Mouse (Mus musculus) liver, embryonic 15.5 days (tissue): ENCODE measurements at regions not wholly inside any gene's neighbourhood (a gene's known extent, or its start where the extent isn't known, plus 50 kb on each side); places are given as distances from the start of the nearest gene placed in this dataset.

Experiments
- ATAC-seq: fragments of 200-750 bp; cut with Nextera tagmentation; 2 replicates; pipeline ENCODE4 v1.8.0; 2017; ENCODE audit warnings: moderate number of reproducible peaks, mild to moderate bottlenecking, moderate library complexity; ENCODE audit not compliant: insufficient read depth
- H3K27ac ChIP-seq: fragments of 300-500 bp; sonication (generic); replicated peaks from 2 replicates; pipeline ENCODE4 v1.5.1; 2015; ENCODE audit warnings: mild to moderate bottlenecking, inconsistent platforms
- H3K27me3 ChIP-seq: fragments of 300-500 bp; sonication (generic); 2 replicates; pipeline ENCODE4 v1.6.1; 2015; ENCODE audit warnings: mild to moderate bottlenecking, inconsistent platforms
- H3K36me3 ChIP-seq: fragments of 300-500 bp; sonication (generic); replicated peaks from 2 replicates; pipeline ENCODE4 v1.6.1; 2015; ENCODE audit warnings: moderate library complexity, mild to moderate bottlenecking, inconsistent platforms
- H3K4me1 ChIP-seq: fragments of 300-500 bp; sonication (generic); replicated peaks from 2 replicates; pipeline ENCODE4 v1.6.1; 2015; ENCODE audit warnings: inconsistent platforms
- H3K4me2 ChIP-seq: fragments of 300-500 bp; sonication (generic); 2 replicates; pipeline ENCODE4 v1.6.1; 2015; ENCODE audit warnings: moderate library complexity, mild to moderate bottlenecking, inconsistent platforms
- H3K4me3 ChIP-seq: fragments of 300-500 bp; sonication (generic); replicated peaks from 2 replicates; pipeline ENCODE4 v1.5.1; 2015; ENCODE audit warnings: mild to moderate bottlenecking, inconsistent platforms
- H3K9ac ChIP-seq: fragments of 300-500 bp; sonication (generic); 2 replicates; pipeline ENCODE4 v1.6.1; 2015; ENCODE audit warnings: moderate library complexity, mild to moderate bottlenecking, inconsistent platforms
- H3K9me3 ChIP-seq: fragments of 300-500 bp; sonication (generic); replicated peaks from 2 replicates; pipeline ENCODE4 v1.6.1; 2016; ENCODE audit warnings: inconsistent platforms
- WGBS: fragments of 180-500 bp; shearing (Covaris S2); methylation state at CpG from one replicate; pipeline ENCODE4 v1.1.7; 2015; ENCODE audit warnings: mixed read lengths; ENCODE audit not compliant: insufficient replicate concordance; 5-methylcytosine and 5-hydroxymethylcytosine counted together

DNA sequence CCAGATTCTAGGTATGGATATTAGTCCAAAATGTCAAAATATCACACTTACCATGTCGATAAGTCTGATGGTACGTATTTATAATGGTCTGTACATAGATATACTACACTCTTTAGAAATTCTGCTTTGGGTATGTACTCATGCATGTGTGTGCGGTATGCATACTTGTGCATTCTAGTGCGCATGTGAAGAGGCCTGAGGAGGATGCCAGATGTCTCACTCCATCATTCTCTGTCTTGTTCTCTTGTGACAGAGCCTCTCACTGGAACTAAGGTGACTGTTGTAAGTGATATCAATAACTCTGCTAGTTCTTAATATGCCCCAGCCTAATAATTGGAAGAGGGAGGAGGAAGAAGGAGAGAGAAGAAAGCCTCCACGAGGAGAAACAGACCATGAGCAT lies 52.5 kb upstream of the Pkn2 start:
- H3K4me1 ChIP-seq, result no peaks in the 10 kb centered on the region
- no peaks in the 10 kb centered on the region for H3K36me3 ChIP-seq
- no peak for ATAC-seq
- no peaks in the 10 kb centered on the region for H3K27me3 ChIP-seq
- no peak overlapping the region for H3K4me2 ChIP-seq
- no peaks in the 10 kb centered on the region for H3K9me3 ChIP-seq
- no peak overlapping the region for H3K27ac ChIP-seq
- no peak overlapping the region for H3K4me3 ChIP-seq
- no peak overlapping the region for H3K9ac ChIP-seq
- 65% methylated on average over 5 of the region's 5 CpGs for WGBS

GRCm38 (mm10) chr3:142933684-142934259 lies 52.0 kb upstream of the Pkn2 start:
- WGBS, result 59% methylated on average over 5 of the region's 5 CpGs

More at GRCm38 (mm10) chr3:142933684-142934259, 52.0 kb upstream of the Pkn2 start:
- Histone ChIP-seq H3K9me3 (no peaks in the 10 kb centered on the region), H3K27me3 (no peaks in the 10 kb centered on the region), H3K9ac (no peak overlapping the region), H3K4me2 (no peak overlapping the region), H3K36me3 (no peaks in the 10 kb centered on the region), H3K4me1 (no peaks in the 10 kb centered on the region), H3K4me3 (no peak overlapping the region), H3K27ac (no peak overlapping the region)
- ATAC-seq, result no peak
